Mouse (Mus musculus) G1E (cell line): ENCODE results near the gene Chd9.

Source experiments
- CTCF ChIP-seq: IDR thresholded peaks from 2 replicates; pipeline ENCODE4 v1.5.1; 2012; ENCODE audit warnings: low read depth, low read length, inconsistent platforms, mixed read lengths
- GATA1 ChIP-seq: IDR thresholded peaks from 2 replicates; pipeline ENCODE4 v1.6.1; 2012; ENCODE audit warnings: borderline replicate concordance, low read length, inconsistent platforms, mixed read lengths

DNA sequence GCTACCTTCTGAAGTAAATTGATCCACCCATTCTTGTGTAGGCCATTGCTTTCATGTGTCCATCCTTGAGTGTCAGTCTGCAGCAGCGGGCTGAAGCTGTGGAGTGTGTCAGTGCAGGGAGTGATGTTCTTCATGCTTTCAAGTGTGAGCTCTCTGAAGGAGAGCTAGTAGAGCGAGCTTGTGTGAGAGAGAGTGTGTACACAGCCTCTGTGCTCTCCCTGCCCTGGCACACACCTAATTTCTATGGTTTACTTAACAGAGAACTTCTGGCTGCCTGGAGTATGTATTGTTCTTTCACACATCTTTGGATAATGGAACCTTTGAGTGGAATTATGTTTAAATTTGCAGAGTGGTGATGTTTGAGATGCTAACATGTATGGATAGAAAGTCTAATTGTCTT is 261.4 kb downstream of the Chd9 start:
- TF ChIP-seq CTCF (no peak), GATA1 (no peak)
